Mouse (Mus musculus) gastrocnemius, adult 18-20 months (tissue): ENCODE data around the gene Sf3a2. TPM values are rescaled to one million over a fixed set of nuclear protein-coding genes. Genes with fewer than 3 reads are reported as not detected.
A peak's percentile ranks its signal among the peaks of the same experiment; 100 is the strongest.
"Not testable (repeated sequence)": the region's sequence is repeated elsewhere in the genome, so short reads cannot be mapped to it uniquely, and the experiment has no call there.

ENCODE experiments used
- DNase-seq: peaks from one replicate; pipeline ENCODE4 v3.0.0; 2021; ENCODE audit warnings: low spot score
- total RNA-seq, 2 experiments: library from RNA; stranded (reverse); gene quantifications; 2 replicates each; pipeline ENCODE4 v1.2.3; 2021

Gene Sf3a2
- total RNA-seq, 2 experiments from 2014 or later, result 27.3 to 27.6 TPM

DNA sequence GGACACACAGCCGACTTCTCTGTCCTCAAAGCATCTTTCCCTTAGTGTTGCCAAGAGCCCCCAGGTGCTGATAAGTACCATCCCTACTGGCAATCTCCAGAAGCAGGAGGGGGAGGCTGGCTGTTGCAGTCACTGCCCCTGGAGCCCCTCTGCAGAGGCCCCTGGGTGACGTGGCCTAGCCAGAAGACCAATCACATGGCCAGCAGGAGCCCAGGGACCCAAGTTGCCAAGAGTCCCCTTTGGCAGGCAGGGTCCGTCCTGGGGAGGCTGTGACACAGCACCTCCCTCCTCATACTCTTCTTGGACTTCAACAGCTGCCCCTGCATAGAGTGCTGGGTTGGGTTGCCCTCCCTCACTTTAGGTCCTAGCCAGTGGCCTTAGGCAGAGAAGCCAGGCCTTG, 5.0 kb downstream of the Sf3a2 start:
- DNase-seq, result no peak

DNA sequence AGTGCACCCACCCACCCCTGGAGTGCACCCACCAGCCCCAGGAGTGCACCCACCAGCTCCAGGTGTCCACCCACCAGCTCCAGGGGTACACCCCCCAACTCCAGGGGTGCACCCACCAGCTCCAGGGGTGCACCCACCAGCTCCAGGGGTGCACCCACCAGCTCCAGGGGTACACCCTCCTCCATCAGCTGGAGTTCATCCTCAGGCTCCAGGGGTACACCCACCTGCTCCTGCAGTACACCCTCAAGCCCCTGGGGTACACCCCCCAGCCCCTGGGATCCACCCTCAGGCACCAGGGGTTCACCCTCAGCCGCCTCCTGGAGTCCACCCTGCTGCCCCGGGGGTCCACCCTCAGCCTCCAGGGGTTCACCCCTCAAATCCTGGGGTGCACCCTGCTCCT, 6.3 kb downstream of the Sf3a2 start:
- DNase-seq, result no peak

DNA sequence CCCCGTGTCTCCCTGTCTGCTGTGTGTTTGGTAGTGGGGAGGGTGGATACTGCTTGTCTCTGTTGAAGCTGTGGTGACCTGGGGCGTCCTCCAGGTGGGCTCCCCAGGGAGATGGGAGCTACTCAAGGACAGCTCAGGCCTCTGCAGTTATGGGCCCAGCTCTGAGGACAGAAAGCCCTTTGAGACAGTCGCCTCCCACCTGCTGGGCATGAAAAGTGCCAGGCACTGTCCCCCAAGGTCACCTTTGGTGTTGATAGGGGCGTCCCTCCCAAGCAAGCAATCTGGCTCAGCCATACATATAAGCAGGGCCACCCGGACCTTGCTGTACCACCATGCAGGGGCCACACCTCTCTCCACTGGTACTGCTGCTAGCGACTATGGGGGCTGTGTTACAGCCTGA, 6.9 kb downstream of the Sf3a2 start, which contains the start of gene Amh:
TSS of gene Amh (plus strand) at position 328 of the 400 bp plus-strand sequence.
- no peak for DNase-seq

DNA sequence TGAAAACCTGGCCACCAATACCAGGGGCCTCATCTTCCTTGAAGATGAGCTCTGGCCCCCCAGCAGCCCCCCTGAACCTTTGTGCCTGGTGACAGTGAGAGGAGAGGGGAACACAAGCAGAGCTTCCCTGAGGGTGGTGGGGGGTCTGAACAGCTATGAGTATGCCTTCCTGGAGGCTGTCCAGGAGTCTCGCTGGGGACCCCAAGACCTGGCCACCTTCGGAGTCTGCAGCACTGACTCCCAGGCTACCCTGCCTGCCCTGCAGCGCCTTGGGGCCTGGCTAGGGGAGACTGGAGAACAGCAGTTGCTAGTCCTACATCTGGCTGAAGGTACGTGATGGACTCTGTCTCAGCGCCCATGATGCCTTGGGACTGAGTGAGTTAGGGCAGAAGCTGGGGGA, 7.3 kb downstream of the Sf3a2 start:
- DNase-seq, result no peak

DNA sequence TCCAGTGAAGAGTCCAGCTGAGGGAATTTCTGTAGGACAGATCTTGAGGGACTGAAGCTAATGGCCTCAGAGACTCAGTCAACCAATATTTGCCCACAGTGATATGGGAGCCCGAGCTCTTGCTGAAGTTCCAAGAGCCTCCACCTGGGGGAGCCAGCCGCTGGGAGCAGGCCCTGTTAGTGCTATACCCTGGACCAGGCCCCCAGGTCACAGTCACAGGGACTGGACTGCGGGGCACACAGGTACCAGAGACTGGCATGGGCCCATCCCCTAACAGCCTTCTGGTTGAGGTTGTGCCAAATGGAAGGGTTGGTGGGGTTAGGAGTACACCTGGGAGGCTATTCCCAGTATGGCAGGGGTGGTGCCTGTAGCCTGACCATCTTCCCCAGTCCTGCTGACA, 7.9 kb downstream of the Sf3a2 start:
- peak; percentile 82 for DNase-seq

DNA sequence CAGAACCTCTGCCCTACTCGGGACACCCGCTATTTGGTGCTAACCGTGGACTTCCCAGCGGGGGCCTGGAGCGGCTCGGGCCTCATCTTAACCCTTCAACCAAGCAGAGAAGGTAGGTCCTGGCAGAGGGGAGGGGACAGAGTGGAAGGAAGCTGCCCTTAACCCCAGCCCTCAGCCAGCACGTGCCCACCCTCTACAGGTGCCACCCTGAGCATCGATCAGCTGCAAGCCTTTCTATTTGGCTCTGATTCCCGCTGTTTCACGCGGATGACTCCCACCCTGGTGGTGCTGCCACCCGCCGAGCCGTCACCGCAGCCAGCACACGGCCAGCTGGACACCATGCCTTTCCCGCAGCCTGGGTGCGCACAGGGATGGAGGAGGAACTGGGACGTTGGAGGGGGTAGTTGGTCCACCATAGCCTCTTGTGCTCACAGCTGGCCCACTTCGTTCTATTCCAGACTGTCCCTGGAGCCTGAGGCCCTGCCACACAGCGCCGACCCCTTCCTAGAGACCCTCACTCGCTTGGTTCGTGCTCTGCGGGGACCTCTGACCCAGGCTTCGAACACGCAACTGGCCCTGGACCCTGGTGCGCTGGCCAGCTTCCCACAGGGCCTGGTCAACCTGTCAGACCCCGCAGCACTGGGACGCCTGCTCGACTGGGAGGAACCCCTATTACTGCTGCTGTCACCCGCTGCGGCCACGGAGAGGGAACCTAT, 8.5 kb downstream of the Sf3a2 start:
- no peak for DNase-seq

DNA sequence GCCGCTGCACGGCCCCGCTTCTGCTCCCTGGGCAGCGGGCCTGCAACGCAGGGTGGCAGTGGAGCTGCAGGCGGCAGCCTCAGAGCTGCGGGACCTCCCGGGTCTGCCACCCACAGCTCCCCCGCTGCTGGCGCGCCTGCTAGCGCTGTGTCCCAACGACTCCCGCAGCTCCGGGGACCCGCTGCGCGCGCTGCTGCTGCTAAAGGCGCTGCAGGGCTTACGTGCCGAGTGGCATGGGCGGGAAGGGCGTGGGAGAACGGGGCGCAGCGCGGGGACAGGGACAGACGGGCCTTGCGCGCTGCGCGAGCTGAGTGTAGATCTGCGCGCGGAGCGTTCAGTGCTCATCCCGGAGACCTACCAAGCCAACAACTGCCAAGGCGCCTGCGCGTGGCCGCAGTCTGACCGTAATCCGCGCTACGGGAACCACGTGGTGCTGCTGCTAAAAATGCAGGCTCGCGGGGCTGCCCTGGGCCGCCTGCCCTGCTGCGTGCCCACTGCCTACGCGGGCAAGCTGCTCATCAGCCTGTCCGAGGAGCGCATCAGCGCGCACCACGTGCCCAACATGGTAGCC, 9.1 kb downstream of the Sf3a2 start:
- peak; percentile 81 for DNase-seq

DNA sequence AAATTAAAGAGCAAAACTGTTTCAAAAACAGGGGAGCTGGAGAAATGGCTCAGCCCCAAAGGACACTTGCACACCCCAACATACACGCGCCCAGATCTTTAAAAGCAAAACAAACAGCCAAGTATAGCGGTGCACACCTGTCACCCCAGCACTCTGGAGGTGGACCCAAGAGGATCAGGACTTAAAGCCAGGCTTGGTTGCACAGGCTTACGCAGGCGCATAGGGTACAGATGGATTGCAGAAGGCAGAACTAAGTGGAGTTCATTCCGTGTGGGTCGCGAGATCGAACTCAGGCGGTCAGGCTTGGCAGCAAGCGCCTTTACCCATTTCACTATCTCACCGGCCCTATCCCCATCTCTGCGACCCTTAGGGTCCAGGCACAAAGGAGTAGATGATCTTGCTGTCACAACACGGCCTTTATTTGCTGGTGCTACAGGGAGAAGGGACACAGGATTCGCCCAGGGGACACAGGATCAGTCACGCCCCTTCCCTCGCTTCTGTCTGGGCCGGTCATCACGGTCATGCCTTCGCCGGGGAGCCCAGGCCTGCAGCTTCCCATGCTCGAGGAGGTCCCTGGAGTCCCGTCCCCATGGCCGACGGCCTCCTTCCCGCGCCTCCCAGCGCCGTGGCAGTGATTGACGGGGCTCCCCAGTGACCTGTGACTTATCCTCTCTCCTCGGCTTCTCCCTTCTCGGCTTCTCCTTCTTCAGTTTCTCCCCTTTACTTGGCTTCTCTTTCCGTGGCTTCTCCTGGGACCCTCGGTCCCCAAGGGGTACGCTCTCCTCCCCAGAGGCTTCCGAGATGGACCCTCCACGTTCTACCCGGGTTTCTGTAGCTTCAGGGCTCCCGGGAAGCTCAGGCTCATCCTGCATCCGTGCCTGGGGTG, 10.3 kb downstream of the Sf3a2 start:
- no peak for DNase-seq

DNA sequence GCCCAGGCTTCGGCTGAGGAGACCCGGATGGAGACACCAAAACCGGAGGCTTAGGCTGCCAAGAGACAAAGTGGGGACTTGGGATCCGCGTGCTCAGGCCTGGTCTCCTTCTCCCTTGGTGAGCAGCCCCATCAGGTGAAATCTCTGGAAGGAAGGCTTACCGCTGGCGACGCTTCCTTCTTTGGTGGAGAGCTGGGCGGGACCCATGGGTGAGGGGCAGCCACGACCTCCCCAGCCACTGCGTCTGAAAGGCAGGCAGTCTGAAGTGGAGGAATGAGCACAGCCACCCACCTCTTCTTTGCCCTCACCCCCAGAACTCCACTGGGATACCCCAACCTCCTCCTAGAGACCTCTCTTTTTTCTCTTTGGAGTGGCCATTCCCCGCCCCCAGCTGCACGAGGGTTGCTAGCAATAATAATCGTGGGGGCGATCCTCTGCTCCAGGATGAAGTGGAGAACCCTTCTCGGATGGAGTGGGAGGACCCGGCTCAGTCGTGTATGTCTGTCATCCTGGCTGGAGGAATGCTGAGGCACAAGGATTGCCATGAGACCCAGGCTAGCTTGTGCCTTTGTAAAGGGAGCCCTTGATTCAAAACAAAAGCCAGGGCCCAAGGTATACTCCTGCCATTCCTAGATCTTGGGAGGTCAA, 11.1 kb downstream of the Sf3a2 start:
- no peak for DNase-seq

DNA sequence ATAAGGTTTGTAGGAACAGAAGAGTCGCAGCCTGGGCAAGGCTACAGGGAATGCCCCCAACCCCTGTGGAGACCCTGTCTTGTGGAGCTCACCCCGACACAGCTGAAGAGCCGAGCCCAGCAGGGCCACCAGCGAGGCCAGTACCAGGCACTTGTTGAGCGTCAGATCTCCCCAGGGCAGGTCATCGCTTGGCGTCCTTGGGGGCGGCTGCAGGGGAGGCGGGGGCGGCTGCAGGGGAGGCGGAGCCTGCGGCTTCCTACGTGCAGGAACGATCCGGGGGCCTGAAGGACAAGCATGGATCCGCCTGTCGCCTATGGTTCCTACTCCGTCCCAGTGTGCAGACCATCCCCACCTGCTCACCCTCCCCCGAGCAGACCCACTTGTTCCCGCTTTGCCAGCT, 12.1 kb downstream of the Sf3a2 start:
- DNase-seq, result no peak

DNA sequence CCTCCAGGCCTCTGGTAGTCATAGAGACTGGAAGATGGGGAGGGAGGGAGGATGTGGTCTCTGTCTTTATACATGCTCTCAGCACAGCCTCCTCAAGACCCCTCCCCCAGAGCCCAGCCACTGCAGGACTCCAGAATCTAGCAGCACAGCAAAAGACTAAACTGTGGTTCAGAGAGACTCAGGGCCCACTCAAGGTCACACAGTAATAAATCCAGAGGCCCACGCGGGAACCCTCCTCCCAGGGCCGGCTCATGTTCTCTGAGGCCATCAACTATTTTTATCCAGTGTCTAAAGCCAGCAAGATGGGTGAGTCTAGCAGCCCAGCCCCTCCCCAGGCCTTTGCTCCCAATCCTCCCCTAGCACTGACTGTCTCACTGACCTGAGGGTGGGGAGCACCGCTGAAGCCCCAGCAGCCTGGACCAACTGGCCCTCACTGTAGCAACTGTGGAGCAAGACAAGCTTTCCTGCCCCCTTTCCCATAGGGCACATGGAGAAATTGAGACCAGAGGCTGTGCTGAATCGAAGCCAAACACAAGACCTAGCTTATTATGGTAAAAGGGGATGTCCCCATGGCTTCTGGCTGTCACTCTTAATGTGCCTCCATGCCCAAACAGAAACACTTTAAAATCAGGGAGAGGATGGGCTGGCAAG, 14.5 kb downstream of the Sf3a2 start:
- DNase-seq, result peak; percentile 71

DNA sequence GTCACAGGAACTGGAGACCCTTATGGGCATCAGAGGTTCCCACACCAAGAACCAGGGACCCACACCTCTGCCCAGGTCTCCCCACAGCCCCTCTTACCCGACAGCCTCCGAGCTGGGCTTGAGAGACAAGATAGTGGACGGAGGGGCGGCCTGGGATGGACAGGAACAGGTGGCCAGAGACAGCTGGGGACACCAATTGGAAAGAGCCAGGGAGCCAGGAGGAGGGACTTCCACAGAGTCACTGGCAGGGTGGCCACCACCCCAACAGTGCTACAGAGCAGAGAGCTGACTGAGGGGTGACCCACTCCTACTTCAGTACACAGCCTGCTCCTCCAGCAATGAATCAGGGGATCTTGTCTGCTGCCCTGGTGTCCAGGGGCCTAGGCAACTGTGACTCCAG, 15.4 kb downstream of the Sf3a2 start, which contains the start of gene Jsrp1:
TSS of gene Jsrp1 (minus strand) at position 133 of the 400 bp plus-strand sequence.
- DNase-seq, result peak; percentile 83

DNA sequence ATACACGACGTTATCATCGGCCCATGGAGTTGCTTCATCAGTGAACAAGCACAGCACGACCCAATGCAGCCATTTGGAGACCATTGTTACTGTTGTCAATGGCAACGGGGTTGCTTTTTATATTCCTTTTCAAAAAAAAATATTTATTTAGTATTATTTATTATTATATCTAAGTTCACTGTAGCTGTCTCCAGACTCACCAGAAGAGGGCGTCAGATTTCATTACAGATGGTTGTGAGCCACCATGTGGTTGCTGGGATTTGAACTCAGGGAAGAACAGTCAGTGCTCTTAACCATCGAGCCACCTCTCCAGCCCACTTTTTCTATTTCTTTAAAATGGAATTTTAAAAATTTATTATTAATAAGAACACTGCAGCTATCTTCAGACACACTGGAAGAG, 16.8 kb downstream of the Sf3a2 start:
- no peak for DNase-seq

DNA sequence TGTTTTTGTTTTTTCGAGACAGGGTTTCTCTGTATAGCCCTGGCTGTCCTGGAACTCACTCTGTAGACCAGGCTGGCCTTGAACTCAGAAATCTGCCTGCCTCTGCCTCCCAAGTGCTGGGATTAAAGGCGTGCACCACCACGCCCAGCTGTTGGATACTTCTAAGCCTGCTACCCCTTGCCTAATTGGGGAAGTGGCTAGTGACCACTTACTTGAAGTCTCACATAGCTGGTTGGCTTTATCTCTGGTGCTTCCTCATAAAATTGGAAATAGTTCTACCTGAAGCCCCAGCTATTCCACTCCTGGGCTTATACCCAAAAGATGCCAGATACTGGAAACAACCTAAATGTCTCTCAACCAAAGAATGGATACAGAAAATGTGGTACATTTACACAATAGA, 18.3 kb downstream of the Sf3a2 start:
- DNase-seq, result not testable (repeated sequence)

DNA sequence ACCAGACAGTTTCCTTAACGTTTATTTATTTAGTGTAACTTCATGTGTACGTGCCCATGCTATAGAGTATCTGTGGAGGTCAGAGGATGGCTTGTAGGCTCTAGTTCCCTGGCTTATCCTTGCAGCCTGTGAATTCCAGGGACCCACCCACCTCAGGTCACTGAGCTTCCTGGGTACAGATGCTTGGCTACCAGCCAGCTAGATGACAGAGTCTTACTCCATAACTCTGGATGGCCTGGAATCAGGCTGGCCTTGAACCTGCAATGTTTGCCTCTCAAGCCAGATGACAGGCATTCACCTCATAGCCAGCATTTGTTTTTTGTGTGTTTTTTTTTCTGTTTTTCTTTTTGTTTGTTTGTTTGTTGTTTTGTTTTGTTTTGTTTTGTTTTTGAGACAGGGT, 19.2 kb downstream of the Sf3a2 start:
- DNase-seq, result no peak

DNA sequence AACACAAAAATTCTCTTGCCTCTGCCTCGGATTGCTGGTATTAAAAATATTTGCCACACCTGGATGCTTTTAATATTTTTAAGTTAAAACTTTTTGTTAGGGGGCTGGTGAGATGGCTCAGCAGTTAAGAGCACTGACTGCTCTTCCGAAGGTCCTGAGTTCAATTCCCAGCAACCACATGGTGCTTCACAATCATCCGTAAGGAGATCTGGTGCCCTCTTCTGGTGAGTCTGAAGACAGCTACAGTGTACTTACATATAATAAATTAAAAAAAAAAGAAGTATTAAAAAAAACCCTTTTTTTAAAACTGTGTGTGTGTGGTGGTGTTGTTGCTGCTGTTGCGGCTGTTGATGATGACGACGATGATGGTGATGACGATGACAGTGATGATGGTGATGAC, 20.0 kb downstream of the Sf3a2 start:
- not testable (repeated sequence) for DNase-seq

DNA sequence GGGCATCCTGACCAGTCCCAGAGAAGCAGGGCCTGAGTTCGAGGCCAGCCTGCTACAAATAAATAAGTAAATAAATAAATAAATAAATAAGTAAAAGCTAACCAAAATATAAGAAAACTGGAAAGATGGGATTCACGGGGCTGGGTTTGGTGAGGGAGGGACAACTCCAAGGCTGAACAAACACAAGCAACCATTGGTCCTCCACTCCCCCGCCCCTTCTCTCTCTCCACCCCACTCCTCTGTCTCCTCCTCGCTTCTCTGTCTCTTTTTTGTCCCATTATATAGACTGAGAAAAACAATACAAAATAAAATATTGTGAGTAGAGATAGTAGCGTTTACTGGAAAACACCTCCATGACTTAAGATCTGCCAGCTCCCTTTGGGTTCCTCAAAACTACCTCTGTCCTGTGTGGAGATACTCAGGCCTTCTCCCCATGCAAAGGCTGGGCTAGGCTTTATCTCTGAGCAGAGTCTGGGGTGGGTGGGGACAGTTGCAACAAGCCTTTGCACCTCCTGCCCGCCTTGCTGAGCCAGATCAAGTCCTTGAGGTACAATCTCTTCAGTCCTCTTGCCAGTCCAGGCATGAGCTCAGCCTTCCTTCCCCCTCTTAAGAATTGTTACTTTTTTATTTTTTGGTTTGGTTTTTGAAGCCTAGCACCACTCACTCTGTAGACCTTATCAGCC, 20.7 kb downstream of the Sf3a2 start:
- no peak for DNase-seq

DNA sequence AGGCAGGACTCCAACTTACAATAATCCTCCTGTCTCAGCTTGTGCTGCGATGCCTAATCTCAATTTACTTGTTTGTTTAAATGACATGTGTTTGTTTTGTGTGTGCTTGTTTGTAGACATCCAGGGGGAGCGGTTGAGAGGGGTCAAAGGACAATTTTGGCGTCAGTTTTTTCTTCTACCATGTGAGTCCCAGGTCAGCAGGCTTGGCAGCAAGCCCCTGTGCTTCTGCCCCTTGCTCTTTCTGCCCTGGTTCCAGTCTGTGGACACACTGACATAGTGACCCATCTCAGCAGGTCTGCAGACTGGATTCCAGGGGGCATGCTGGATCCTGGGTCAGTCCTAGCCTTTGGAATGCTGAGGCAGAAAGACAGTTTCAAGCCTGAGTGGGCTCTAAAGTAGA, 21.4 kb downstream of the Sf3a2 start:
- no peak for DNase-seq

DNA sequence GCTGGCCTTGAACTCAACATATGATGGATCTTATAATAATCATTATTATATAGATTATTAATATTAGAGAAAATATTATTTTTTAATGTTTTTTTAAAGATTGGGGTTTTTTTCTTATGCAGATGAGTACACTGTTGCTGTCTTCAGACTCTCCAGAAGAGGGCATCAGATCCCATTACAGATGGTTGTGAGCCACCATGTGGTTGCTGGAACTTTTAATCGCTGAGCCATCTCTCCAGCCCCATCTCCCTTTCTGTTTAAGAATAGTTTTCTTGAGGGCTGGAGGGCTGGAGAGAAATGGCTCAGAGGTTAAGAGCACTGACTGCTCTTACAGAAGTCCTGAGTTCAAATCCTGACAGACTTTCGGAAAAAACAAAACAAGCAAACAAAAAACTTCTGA, 24.0 kb downstream of the Sf3a2 start:
- DNase-seq, result peak; percentile 38

DNA sequence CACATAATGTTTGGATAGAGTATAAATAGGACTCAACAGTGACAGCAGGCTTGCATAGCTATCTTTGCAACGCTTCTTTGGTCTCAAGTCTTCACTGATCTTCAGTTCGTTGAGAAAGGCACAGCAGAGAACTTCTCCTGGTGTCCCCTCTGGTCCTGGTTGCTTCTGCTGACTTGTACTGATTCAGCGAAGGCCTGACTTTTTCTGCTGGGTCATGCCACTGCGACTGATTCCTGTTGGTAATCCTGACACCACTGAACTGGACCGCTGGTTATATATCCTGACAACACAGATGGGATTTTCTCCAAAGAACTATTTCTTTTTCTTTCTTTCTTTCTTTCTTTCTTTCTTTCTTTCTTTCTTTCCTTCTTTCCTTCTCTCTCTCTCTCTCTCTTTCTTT, 24.5 kb downstream of the Sf3a2 start:
- DNase-seq, result no peak

DNA sequence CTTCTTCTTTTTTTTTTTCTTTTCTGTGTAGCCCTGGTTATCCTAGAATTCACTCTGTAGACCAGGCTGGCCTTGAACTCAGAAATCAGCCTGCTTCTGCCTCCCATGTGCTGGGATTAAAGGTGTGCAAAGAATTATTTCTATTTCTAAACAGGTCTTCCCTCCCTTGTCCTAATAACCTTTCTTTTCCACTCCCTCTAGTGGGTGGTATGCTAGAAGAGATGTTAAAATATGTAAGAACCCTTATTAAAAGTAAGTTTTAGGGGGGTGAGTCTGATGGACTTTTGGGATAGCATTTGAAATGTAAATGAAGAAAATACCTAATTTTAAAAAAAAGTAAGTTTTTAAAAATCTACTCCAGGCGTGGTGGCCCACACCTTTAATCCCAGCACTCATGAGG, 25.3 kb downstream of the Sf3a2 start:
- DNase-seq, result no peak
